Mouse (Mus musculus) embryonic facial prominence, embryonic 10.5 days (tissue): ENCODE measurements around the gene Tmem88. TPM values are rescaled to one million over a fixed set of nuclear protein-coding genes. Genes with fewer than 3 reads are reported as not detected.

ENCODE experiments used
- DNase-seq: peaks from one replicate; pipeline ENCODE4 v3.0.0-alpha.2; 2017; ENCODE audit warnings: low spot score
- H3K27ac ChIP-seq: fragments of 300-500 bp; sonication (generic); replicated peaks from 2 replicates; pipeline ENCODE4 v1.5.1; 2016; ENCODE audit warnings: mild to moderate bottlenecking
- H3K27me3 ChIP-seq: fragments of 300-500 bp; sonication (generic); replicated peaks from 2 replicates; pipeline ENCODE4 v1.6.1; 2016; ENCODE audit warnings: low read depth, mild to moderate bottlenecking; ENCODE audit not compliant: poor library complexity, severe bottlenecking
- H3K36me3 ChIP-seq: fragments of 300-500 bp; sonication (generic); replicated peaks from 2 replicates; pipeline ENCODE4 v1.6.1; 2016; ENCODE audit warnings: mild to moderate bottlenecking, moderate library complexity
- H3K4me1 ChIP-seq: fragments of 300-500 bp; sonication (generic); 2 replicates; pipeline ENCODE4 v1.6.1; 2016
- H3K4me3 ChIP-seq: fragments of 300-500 bp; sonication (generic); 2 replicates; pipeline ENCODE4 v1.5.1; 2016; ENCODE audit warnings: mild to moderate bottlenecking, moderate library complexity
- H3K9me3 ChIP-seq: fragments of 300-500 bp; sonication (generic); 2 replicates; pipeline ENCODE4 v1.6.1; 2016; ENCODE audit warnings: mild to moderate bottlenecking
- WGBS: fragments of 180-500 bp; shearing (Covaris S2); methylation state at CpG from one replicate; pipeline ENCODE4 v1.1.7; 2016; 5-methylcytosine and 5-hydroxymethylcytosine counted together
- polyA plus RNA-seq: library from polyadenylated mRNA; unstranded; fragments of >200 nt; fragmentation: Nextera tagmentation; extraction: Ambion mirVana; gene quantifications from 2 replicates; pipeline ENCODE4 v1.2.1, GENCODE M21; 2016

Gene Tmem88
- polyA plus RNA-seq, 1 experiment from 2014 or later = 19.8 TPM

GRCm38 (mm10) chr11:69414421-69415326 is 16.6 kb upstream of the Tmem88 start:
- Histone ChIP-seq H3K27ac (peak overlapping the region; percentile 99), H3K4me3 (peak overlapping the region; percentile 93), H3K9me3 (no peaks in the 10 kb centered on the region), H3K4me1 (peaks cover 94% of the 10 kb centered on the region), H3K27me3 (no peaks in the 10 kb centered on the region), H3K36me3 (peaks cover 26% of the 10 kb centered on the region)
- DNase-seq = peak; percentile 67
- 8% methylated on average over 4 of the region's 4 CpGs for WGBS

DNA sequence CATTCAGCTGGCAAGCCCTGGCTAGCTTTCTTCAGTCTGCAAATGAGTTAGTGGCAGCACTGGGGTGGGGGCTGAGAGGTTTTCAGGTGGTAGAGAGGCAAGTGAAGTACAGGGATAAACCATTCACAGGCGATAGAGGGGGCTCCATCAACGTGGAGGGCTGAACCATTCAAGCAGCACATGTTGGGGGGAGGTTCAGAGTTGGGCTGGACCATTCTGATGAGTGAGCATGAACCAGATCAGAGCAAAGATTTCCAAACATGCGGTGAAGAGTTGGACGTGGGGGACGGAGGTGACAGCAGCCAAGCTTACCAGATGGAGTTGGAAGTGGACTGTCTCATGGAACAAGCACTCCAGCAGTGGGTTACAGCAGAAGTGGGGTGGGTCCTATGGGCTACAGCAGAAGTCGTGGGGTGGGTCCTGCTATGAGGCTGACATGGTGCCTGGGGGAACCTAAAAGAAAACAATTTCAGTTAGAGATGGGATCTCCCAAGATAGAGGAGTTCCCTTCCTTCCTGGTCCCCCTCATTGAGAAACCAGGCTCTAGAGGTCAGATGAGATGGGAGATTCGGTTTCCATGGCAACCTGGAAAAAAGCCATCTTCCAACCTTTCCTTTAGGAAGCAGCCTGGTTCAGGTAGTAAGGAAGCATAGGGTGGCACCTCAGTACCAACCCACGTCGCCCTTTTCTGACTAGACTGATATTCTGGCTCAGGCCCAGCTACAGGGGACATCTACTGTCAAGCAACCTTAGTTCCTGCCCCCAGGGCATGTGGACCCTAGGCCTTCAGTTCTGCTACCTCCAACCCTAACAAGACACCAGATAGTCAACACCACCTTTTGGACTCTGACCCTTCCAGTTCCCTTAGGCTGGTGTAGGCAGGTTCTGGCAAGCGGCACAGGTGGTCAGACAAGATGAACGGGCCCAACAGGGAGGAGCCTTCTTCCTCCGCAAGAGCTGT is 15.5 kb upstream of the Tmem88 start, which contains the start of gene Kdm6b:
Gene Kdm6b, minus strand, starts transcription at position 455 of the 961 bp plus-strand sequence.
- Histone ChIP-seq H3K27me3 (no peaks in the 10 kb centered on the region), H3K4me3 (peak within 1 kb of the TSS; percentile 93), H3K36me3 (peaks cover 26% of the 10 kb centered on the region), H3K27ac (peak within 1 kb of the TSS; percentile 99), H3K4me1 (peaks cover 94% of the 10 kb centered on the region), H3K9me3 (no peaks in the 10 kb centered on the region)
- peak; percentile 62 for DNase-seq
- WGBS = 40% methylated on average over 12 of the region's 12 CpGs

DNA sequence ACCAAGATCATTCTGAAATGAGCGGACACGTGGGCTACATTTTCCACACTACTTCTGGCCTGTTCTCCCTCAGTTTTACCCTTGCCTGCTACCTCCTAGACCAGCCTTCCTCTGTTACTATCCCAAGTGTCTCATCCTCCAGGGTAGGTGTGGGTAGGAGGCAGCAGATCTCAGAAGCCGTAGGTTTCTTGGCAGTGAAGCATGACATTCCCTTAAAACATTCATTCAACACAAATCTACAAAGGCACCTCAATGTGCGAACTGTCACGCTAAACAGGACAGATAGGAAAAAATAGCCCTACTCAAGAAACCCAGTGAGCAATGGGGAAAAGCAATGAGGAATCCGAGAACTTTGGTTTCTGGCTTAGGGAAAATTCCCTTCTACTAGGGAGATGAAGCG is 14.5 kb upstream of the Tmem88 start:
- peak overlapping the region; percentile 99 for H3K27ac ChIP-seq
- DNase-seq = no peak
- H3K9me3 ChIP-seq = no peaks in the 10 kb centered on the region
- peaks cover 34% of the 10 kb centered on the region for H3K36me3 ChIP-seq
- H3K27me3 ChIP-seq = no peaks in the 10 kb centered on the region
- 65% methylated on average over 7 of the region's 7 CpGs for WGBS
- H3K4me3 ChIP-seq = peak overlapping the region; percentile 93
- H3K4me1 ChIP-seq = peaks cover 94% of the 10 kb centered on the region

- WGBS = 1% methylated on average over 39 of the region's 39 CpGs
- Histone ChIP-seq H3K36me3 (peaks cover 42% of the 10 kb centered on the region), H3K4me1 (peaks cover 89% of the 10 kb centered on the region), H3K27ac (peak overlapping the region; percentile 90), H3K27me3 (no peaks in the 10 kb centered on the region), H3K4me3 (peak overlapping the region; percentile 93), H3K9me3 (no peaks in the 10 kb centered on the region)
- peak; percentile 74 for DNase-seq
Observed at GRCm38 (mm10) chr11:69411538-69412203, 13.6 kb upstream of the Tmem88 start.

- Histone ChIP-seq H3K27ac (peak overlapping the region; percentile 90), H3K4me3 (peak overlapping the region; percentile 93), H3K36me3 (peaks cover 48% of the 10 kb centered on the region), H3K4me1 (peaks cover 83% of the 10 kb centered on the region), H3K27me3 (no peaks in the 10 kb centered on the region), H3K9me3 (no peaks in the 10 kb centered on the region)
- DNase-seq = peak; percentile 97
- WGBS = under 1% methylated on average over 26 of the region's 26 CpGs
Observed at GRCm38 (mm10) chr11:69411073-69411535, 13.1 kb upstream of the Tmem88 start.

DNA sequence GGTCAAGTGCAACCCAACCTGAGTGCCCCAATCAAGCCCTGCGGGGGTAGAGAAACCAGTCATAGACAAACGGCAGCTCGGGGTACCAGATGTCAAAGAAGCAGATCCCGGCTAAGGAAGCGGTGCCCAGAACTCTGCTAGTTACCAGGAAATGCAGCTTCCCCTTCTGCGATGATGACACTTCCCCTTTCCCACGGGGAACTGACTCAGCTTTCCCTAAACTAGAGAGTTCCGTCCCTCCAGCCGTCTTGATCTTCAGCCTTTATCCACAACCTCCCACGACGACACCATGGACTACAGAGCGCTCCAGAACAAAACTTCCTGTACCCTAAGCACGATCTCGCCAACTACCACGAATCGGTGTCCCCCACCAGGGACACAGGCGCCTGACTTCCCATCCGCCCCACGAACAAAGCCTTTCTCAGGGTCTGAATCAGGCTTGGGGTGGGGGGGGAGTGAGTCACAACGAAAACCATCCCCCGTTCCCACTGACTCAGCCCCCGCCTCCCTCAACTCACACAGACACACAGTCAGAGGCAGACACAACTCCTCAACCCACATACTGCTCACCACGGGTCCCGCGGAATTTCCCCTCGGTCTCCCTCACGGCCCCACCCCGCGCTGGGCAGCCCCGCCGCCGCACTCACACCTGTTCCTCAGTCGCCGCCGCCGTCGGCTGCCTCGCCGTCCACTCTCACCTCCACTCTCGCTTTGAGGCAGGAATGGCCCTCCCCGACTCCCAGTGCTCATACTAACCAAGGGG is 12.5 kb upstream of the Tmem88 start:
- no peak for DNase-seq
- no peaks in the 10 kb centered on the region for H3K9me3 ChIP-seq
- peak overlapping the region; percentile 90 for H3K27ac ChIP-seq
- no peaks in the 10 kb centered on the region for H3K27me3 ChIP-seq
- peaks cover 54% of the 10 kb centered on the region for H3K36me3 ChIP-seq
- peaks cover 78% of the 10 kb centered on the region for H3K4me1 ChIP-seq
- H3K4me3 ChIP-seq = peak overlapping the region; percentile 93
- under 1% methylated on average over 41 of the region's 41 CpGs for WGBS

GRCm38 (mm10) chr11:69410045-69410309 is 11.9 kb upstream of the Tmem88 start:
- Histone ChIP-seq H3K27ac (peak overlapping the region; percentile 90), H3K27me3 (no peaks in the 10 kb centered on the region), H3K4me3 (peak overlapping the region; percentile 93), H3K9me3 (no peaks in the 10 kb centered on the region), H3K4me1 (peaks cover 73% of the 10 kb centered on the region), H3K36me3 (peaks cover 59% of the 10 kb centered on the region)
- 0% methylated on average over 18 of the region's 18 CpGs for WGBS
- DNase-seq = no peak

DNA sequence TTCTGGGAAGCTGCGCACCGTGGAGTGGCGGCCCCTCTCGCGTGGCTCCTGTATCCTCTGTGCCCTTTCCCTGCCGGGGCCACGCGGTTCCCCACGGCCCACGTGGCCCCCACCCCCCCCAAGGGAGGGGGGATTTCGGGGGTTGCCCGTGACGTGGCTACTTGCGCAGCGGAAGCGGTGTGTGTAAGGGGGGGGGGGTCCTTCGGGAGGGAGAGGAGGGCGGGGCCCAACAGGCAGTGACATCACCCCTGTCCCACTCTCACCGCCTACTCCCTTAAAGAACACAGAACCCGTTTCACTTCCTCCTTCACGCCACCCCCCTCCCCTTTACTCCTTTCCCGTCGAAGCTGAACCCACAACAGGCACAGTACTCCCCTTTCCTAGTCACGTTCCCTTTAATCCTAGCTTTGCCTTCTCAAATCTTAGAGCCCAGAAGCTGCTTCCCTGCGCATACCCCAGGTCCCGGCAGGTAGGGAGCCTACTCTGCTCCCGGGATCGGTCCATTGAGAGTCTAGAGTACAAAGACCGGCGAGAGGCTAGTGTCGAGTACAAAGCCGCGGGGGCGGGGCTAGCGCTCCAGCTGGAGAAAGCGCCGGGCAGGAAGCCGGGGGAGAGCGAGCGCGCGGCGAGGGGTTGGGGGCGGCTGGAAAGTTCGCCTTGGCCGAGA is 11.5 kb upstream of the Tmem88 start:
- peak overlapping the region; percentile 90 for H3K27ac ChIP-seq
- H3K9me3 ChIP-seq = no peaks in the 10 kb centered on the region
- DNase-seq = peak; percentile 91
- peak overlapping the region; percentile 93 for H3K4me3 ChIP-seq
- H3K36me3 ChIP-seq = peaks cover 64% of the 10 kb centered on the region
- H3K27me3 ChIP-seq = no peaks in the 10 kb centered on the region
- WGBS = under 1% methylated on average over 46 of the region's 46 CpGs
- peaks cover 69% of the 10 kb centered on the region for H3K4me1 ChIP-seq

DNA sequence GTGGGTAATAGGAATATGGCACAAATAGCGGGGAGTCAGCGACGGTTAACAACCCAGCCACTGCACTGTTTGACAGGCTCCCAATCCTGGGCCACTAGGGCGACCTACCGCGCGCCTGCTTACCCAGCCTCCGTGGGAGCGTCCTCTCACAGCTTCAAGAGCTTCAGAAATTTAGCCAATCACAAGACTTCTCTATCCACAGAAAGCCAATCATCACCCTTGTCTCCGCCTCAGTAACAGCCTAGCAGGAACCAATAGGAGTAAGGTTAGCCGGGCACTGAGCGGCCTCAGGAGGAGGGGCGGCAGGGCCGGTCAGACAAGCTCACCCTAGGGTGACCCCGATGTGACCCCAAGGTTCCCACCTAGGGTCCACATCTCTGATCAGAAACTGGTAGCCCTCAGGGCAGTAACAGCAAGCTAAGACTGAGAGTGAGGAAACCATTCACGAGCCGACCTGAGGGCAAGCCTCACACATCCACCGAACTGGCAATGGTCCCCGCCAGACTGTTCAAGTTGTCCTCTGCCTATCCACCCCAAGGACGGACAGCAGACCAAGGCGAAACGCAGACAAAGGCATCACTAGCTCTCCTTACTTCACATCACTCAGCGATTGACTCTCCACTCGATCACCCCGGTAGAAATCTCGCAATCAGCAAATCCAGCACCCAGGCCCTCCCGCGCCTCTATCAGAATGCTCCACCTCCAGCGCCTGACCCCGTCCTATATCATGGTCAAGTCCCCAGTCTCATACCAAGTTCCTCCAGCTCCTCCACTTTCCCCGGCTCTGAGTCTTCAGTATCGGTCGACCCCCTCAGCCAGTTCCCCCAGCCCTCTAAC is 10.7 kb upstream of the Tmem88 start:
- no peaks in the 10 kb centered on the region for H3K27me3 ChIP-seq
- under 1% methylated on average over 33 of the region's 33 CpGs for WGBS
- H3K4me1 ChIP-seq = peaks cover 61% of the 10 kb centered on the region
- peak overlapping the region; percentile 90 for H3K27ac ChIP-seq
- peak overlapping the region; percentile 93 for H3K4me3 ChIP-seq
- H3K36me3 ChIP-seq = peaks cover 68% of the 10 kb centered on the region
- peak; percentile 86 for DNase-seq
- H3K9me3 ChIP-seq = no peaks in the 10 kb centered on the region

DNA sequence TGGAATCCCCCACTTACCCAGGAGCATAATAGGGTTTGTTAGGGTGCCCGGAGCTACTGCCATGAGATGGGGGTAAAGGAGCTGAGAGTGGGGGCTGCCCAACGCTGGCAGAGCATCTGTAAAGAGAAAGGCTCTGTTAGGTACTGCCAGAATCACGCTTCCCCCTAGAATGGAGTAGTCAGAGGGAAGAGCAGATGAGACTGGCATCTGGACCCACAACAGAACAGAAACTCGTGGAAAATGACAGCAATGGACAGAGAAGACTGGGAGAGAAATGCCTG is 9.6 kb upstream of the Tmem88 start:
- peaks cover 50% of the 10 kb centered on the region for H3K4me1 ChIP-seq
- peaks cover 68% of the 10 kb centered on the region for H3K36me3 ChIP-seq
- no peaks in the 10 kb centered on the region for H3K9me3 ChIP-seq
- H3K4me3 ChIP-seq = peak overlapping the region; percentile 93
- 89% methylated on average over 4 of the region's 4 CpGs for WGBS
- no peaks in the 10 kb centered on the region for H3K27me3 ChIP-seq
- no peak overlapping the region for H3K27ac ChIP-seq
- no peak for DNase-seq
